Mouse (Mus musculus) megakaryocyte, embryonic 14.5 days (primary cell): ENCODE results near the gene Crls1. TPM values are rescaled to one million over a fixed set of nuclear protein-coding genes. Genes with fewer than 3 reads are reported as not detected.

Experiments used
- H3K27me3 ChIP-seq: replicated peaks from 2 replicates; pipeline ENCODE3; 2012; ENCODE audit warnings: inconsistent platforms
- H3K36me3 ChIP-seq: replicated peaks from 2 replicates; pipeline ENCODE3; 2012; ENCODE audit warnings: low read length, inconsistent platforms, mixed read lengths
- H3K4me1 ChIP-seq: 2 replicates; pipeline ENCODE4 v1.6.1; 2012; ENCODE audit warnings: inconsistent platforms
- H3K4me3 ChIP-seq: replicated peaks from 2 replicates; pipeline ENCODE3; 2012; ENCODE audit warnings: moderate library complexity, mild to moderate bottlenecking, inconsistent platforms
- H3K9me3 ChIP-seq: 2 replicates; pipeline ENCODE4 v1.6.1; 2012; ENCODE audit warnings: inconsistent platforms
- FLI1 ChIP-seq: IDR thresholded peaks from 2 replicates; pipeline ENCODE4 v1.6.1; 2012; ENCODE audit warnings: low read length, inconsistent platforms, mixed read lengths
- GATA1 ChIP-seq: IDR thresholded peaks from 3 replicates; pipeline ENCODE4 v1.6.1; 2012; ENCODE audit warnings: mixed read lengths, low read length, inconsistent platforms, borderline replicate concordance
- polyA plus RNA-seq: library from polyadenylated mRNA; stranded (reverse); fragments of >175 nt; gene quantifications from 2 replicates; pipeline ENCODE4 v1.2.3, GENCODE M21; 2012; ENCODE audit warnings: low replicate concordance; ENCODE audit not compliant: insufficient read depth

Crls1 gene
- polyA plus RNA-seq: 38.6 and 39.3 TPM in 2 replicates

DNA sequence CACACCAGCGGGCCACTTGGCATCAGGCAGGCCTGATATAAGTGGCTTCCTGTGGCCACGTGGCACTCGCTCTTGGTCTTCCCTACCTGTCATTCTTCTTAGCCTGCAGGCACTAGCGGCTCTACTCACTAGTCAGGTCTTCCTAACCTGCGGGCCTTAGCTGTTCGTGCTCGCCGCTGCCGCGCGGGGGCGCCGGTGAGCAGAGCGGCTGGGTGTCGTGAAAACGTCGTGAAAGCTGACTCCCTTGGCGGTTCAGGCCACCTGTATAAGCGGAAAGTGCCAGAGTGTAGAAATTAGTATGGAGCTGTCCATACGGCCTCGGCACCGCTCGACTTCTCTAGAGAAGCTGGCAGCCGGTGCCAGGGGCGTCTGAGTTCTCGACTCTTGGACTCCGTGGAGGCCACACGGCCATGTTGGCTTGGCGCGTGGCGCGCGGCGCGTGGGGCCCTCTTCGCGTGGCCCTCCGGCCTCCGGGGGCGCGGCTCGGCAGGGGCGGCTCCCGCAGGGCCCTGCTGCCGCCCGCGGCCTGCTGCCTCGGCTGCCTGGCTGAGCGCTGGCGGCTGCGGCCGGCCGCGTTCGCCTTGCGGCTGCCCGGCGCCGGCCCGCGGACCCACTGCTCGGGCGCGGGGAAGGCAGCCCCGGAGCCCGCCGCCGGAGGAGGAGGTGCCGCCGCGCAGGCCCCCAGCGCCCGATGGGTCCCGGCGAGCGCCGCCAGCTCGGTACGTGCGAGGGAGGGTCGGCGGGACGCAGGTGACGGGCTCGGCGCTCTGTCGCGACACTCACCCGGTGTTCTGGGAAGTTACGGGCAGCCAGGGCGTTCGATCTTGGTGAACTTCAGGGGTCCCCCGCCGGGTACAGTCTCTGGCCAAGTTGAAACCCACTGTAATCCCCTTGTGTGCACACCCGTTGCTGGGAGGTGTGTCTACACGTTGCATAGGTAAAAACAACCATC is at the start of gene Crls1:
Gene Crls1, plus strand, starts transcription at position 260 of the 952 bp plus-strand sequence.
- H3K27me3 ChIP-seq: no peaks in the 10 kb centered on the region
- peak within 1 kb of the TSS; percentile 99 for H3K4me3 ChIP-seq
- TF ChIP-seq FLI1 (no peak), GATA1 (no peak)
- H3K4me1 ChIP-seq: peaks cover 34% of the 10 kb centered on the region
- peaks cover 36% of the 10 kb centered on the region for H3K36me3 ChIP-seq
- no peaks in the 10 kb centered on the region for H3K9me3 ChIP-seq

DNA sequence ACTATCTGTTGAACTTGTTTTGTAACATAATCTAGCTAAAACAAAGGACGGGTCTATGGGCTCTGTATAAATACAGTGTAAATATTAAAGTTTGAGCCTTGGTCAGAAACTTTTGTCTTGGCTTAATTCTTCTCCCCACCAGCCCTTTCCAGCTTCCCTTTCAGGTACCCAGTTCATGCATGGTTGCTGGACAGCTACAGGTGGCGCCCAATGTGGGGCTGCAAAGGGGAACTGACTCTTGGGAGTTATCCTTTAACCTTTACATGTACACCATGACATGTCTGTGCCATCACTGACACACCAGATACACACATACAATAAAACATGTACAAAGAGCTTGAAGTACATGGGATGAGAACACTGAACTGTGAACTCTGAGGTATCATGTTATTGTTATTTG is 43.5 kb upstream of the Crls1 start:
- no peaks in the 10 kb centered on the region for H3K27me3 ChIP-seq
- peaks cover 9% of the 10 kb centered on the region for H3K9me3 ChIP-seq
- TF ChIP-seq FLI1 (no peak), GATA1 (no peak)
- no peaks in the 10 kb centered on the region for H3K4me1 ChIP-seq
- H3K4me3 ChIP-seq: no peak overlapping the region
- H3K36me3 ChIP-seq: peaks cover 57% of the 10 kb centered on the region

DNA sequence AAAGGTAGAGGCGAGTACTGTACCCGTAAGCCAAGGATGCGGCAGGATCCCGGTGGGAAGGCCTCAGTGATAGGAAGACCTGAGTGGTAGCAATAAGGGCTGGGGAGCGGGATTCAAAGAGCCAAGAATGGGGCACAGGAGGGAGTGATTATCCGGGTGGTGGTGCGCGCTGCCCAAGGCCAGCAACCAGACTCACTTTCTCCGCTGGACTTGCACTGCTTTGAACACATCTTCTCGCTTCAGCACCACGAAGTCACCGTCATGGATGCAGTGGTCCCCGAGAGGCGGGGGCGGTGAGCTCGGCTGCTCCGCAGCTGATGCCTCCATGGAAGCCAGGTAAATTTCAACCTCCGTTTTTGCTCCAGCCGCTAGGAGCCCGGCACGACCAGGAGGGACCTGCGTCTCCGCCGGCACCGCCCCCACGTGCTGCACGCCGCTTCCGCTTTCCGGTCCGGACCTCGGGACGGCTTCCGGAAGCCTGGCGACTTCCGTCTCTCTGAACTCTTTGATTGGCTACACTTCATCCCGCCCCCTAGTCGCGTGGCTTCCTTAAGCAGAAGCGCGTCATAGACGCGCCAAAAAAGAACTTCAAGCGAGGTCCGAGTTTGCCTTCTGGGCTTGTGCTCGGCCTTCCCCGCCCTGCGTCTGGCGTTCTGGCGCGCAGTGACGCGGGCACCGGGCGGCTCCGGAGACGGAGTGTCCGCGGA is 30.7 kb upstream of the Crls1 start, which contains the start of the genes Trmt6 and Mcm8:
Gene Trmt6, minus strand, starts transcription at position 448 of the 707 bp plus-strand sequence.
Gene Mcm8, plus strand, starts transcription at position 534 of the 707 bp plus-strand sequence.
- Histone ChIP-seq H3K27me3 (no peaks in the 10 kb centered on the region), H3K4me3 (peak within 1 kb of the TSS; percentile 95), H3K9me3 (no peaks in the 10 kb centered on the region), H3K36me3 (peaks cover 35% of the 10 kb centered on the region), H3K4me1 (peaks cover 30% of the 10 kb centered on the region)
- 0 out of 2 replicates have a peak, but pooled peaks have one; percentile 49 for TF ChIP-seq FLI1
- TF ChIP-seq GATA1: no peak

DNA sequence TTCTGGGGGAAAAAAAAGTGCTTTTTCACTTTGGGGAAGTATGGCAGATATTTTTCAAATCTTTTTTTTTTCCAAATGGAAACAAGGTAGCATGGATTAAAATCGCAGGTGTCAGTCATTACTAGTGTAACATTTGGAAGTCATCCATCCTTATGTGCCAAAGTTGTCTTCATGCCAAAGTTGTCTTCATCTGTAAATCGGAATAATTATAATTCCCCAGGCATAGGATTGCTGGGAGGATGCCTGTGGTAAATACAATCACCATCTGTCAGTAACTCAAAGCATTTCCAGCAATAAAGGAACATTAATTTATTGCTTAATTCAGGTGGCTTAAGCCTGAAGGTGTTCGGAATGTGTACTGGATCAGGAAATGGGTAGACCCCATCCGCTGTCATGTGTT is 5.4 kb upstream of the Crls1 start:
- H3K27me3 ChIP-seq: no peaks in the 10 kb centered on the region
- no peak for TF ChIP-seq GATA1
- TF ChIP-seq FLI1: no peak
- H3K4me1 ChIP-seq: peaks cover under 1% of the 10 kb centered on the region
- no peak overlapping the region for H3K4me3 ChIP-seq
- peaks cover 56% of the 10 kb centered on the region for H3K36me3 ChIP-seq
- H3K9me3 ChIP-seq: no peaks in the 10 kb centered on the region

DNA sequence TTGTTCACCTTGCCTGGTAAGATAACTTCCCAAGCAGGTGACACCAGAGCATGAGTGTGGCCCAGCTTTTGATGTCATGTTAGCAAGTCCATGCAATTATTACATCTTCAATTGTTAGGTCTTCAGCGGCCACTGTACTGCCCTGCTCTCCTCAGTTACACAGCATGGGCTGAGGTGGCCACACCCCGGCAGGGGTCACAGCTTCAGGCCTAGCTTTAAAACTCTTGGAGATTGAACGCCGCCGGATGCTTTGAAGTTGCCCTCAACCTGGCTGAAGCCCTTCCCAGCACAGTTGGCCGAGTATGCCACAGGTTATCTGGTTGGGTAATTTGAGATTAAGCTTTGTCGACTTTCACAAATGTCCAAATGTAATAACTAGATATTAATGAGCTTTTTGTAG is 1.1 kb downstream of the Crls1 start:
- Histone ChIP-seq H3K36me3 (peaks cover 40% of the 10 kb centered on the region), H3K9me3 (no peaks in the 10 kb centered on the region), H3K4me1 (peaks cover 43% of the 10 kb centered on the region), H3K27me3 (no peaks in the 10 kb centered on the region), H3K4me3 (peak overlapping the region; percentile 99)
- TF ChIP-seq GATA1 (no peak), FLI1 (no peak)

DNA sequence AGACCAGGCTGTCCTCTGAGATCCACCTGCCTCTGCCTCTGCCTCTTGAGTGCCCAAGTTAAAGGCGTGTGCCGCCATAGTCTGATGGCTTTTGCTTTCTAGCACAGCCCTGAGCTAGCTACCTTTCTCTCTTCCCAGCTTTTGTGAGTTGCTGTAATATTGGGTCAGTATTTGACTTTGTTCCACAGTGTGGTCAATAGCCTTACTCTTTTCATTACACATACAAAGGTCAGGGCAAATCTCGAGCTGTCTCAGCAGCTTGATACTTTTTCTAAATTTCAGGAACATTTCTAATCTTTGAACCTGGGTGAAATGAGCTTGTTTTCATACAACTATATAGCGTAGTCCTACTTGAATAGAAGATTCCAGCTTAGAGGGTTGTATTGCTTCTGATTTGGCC is 1.9 kb downstream of the Crls1 start:
- Histone ChIP-seq H3K4me3 (peak overlapping the region; percentile 99), H3K9me3 (no peaks in the 10 kb centered on the region), H3K4me1 (peaks cover 45% of the 10 kb centered on the region), H3K27me3 (no peaks in the 10 kb centered on the region), H3K36me3 (peaks cover 42% of the 10 kb centered on the region)
- TF ChIP-seq FLI1 (no peak), GATA1 (no peak)

DNA sequence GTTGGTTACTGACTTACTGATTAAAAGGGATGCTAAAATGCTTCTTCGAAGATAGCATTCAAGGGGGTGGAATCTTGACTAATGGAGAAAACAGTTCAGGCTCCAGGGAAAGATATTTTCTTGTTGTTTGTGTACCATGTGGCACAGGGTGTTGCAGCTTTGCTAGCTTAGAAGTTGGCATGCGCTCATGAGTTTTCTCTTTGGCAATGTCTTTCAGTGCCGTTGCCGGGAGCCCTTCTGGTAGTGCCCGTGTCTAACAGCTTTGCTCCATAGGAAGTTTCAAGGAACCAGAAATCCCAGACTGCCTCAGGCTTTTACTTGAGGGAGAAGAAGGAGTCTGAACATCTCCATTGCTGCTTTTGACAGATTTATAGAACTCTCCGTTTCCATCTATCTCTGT is 2.7 kb downstream of the Crls1 start:
- TF ChIP-seq GATA1: no peak
- TF ChIP-seq FLI1: no peak
- no peaks in the 10 kb centered on the region for H3K27me3 ChIP-seq
- H3K36me3 ChIP-seq: peaks cover 49% of the 10 kb centered on the region
- no peaks in the 10 kb centered on the region for H3K9me3 ChIP-seq
- peaks cover 45% of the 10 kb centered on the region for H3K4me1 ChIP-seq
- H3K4me3 ChIP-seq: no peak overlapping the region

DNA sequence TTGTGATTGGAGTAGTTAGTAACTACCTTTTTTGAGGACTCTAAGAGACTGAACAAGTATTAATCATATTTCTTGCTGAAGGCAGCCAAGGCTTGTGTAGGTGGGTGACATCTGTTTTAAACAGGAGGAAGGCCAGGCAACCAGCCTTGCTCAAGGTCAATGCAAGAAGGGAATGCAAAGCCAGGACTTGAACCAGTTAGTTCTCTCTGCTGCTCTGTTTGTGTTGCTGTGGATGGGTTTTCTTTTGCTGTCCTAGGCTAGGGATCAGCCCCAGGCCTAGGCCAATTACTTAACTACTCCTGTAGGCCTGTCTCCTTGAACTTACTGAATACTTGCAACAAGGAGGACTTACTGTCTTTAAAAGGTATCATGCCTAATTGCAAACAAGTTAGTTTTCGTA is 6.6 kb downstream of the Crls1 start:
- no peak overlapping the region for H3K4me3 ChIP-seq
- H3K36me3 ChIP-seq: peaks cover 49% of the 10 kb centered on the region
- peaks cover 52% of the 10 kb centered on the region for H3K4me1 ChIP-seq
- TF ChIP-seq FLI1: no peak
- no peak for TF ChIP-seq GATA1
- no peaks in the 10 kb centered on the region for H3K9me3 ChIP-seq
- H3K27me3 ChIP-seq: no peaks in the 10 kb centered on the region

DNA sequence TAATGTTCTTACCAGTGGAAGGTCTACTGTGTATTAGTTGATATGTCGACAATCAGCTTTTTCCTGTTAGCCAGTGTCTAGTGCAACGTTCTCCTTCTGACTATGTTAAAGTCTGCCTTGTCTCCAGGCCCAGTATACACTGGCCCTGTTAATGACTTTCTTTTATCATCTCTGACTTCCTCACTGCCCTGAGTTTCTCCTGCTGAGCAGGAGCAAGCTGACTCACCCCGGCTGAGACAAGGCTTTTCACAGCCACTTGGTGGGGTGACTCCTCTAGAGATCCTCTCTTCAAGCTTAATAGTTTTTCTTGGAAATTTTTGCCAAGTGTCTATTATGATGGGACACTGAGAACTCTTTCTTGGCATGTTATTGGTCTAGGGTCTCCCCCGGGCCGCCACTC is 9.9 kb downstream of the Crls1 start:
- TF ChIP-seq GATA1 (no peak), FLI1 (no peak)
- Histone ChIP-seq H3K36me3 (peaks cover 31% of the 10 kb centered on the region), H3K4me3 (no peak overlapping the region), H3K27me3 (no peaks in the 10 kb centered on the region), H3K4me1 (peaks cover 62% of the 10 kb centered on the region), H3K9me3 (no peaks in the 10 kb centered on the region)
